Mouse (Mus musculus): ENCODE data around the gene Cx3cr1. TPM values are rescaled to one million over a fixed set of nuclear protein-coding genes. Genes with fewer than 3 reads are reported as not detected.

Cx3cr1 gene
- polyA plus RNA-seq, 1 experiment from 2014 or later, result 7.6 TPM

- DNase-seq (ENCODE audit: low spot score) (no peak), ATAC-seq (replicated peaks; ENCODE audit: low FRiP score, low TSS enrichment, low read depth) (no peak)
- Histone ChIP-seq H3K36me3 (ENCODE audit: control insufficient read depth, insufficient read depth, low read length) (peaks cover 94% of the 10 kb centered on the region), H3K27me3 (replicated peaks; ENCODE audit: control insufficient read depth, insufficient read depth, low read length) (no peaks in the 10 kb centered on the region), H3K4me1 (replicated peaks; ENCODE audit: control insufficient read depth, insufficient read depth, low read length) (no peaks in the 10 kb centered on the region), H3K9me3 (ENCODE audit: control insufficient read depth, low read length) (no peaks in the 10 kb centered on the region), H3K4me2 (ENCODE audit: low read length) (no peak overlapping the region), H3K9ac (ENCODE audit: low read length) (no peak overlapping the region), H3K4me3 (ENCODE audit: low read depth, low read length) (no peak overlapping the region), H3K27ac (ENCODE audit: low read depth) (no peak overlapping the region)
- WGBS, result 74% methylated on average over 13 of the region's 13 CpGs
Measured at GRCm38 (mm10) chr9:119913087-119913838, 156.4 kb downstream of the Cx3cr1 start.

- ATAC-seq (replicated peaks; ENCODE audit: low FRiP score, low TSS enrichment, low read depth) (no peak), DNase-seq (ENCODE audit: low spot score) (no peak)
- Histone ChIP-seq H3K4me2 (ENCODE audit: low read length) (no peak overlapping the region), H3K9me3 (ENCODE audit: control insufficient read depth, low read length) (no peaks in the 10 kb centered on the region), H3K36me3 (ENCODE audit: control insufficient read depth, insufficient read depth, low read length) (peaks cover 97% of the 10 kb centered on the region), H3K27ac (ENCODE audit: low read depth) (no peak overlapping the region), H3K9ac (ENCODE audit: low read length) (no peak overlapping the region), H3K4me3 (ENCODE audit: low read depth, low read length) (no peak overlapping the region), H3K4me1 (replicated peaks; ENCODE audit: control insufficient read depth, insufficient read depth, low read length) (no peaks in the 10 kb centered on the region), H3K27me3 (replicated peaks; ENCODE audit: control insufficient read depth, insufficient read depth, low read length) (no peaks in the 10 kb centered on the region)
- WGBS, result 96% methylated on average over 3 of the region's 3 CpGs
Measured at GRCm38 (mm10) chr9:119909931-119910330, 159.7 kb downstream of the Cx3cr1 start.

GRCm38 (mm10) chr9:119908708-119909107, 161.0 kb downstream of the Cx3cr1 start:
- no peak overlapping the region for H3K9ac ChIP-seq (ENCODE audit: low read length)
- ATAC-seq (replicated peaks; ENCODE audit: low FRiP score, low TSS enrichment, low read depth), result no peak
- no peaks in the 10 kb centered on the region for H3K9me3 ChIP-seq (ENCODE audit: control insufficient read depth, low read length)
- H3K27ac ChIP-seq (ENCODE audit: low read depth), result no peak overlapping the region
- peaks cover 97% of the 10 kb centered on the region for H3K36me3 ChIP-seq (ENCODE audit: control insufficient read depth, insufficient read depth, low read length)
- no peak for DNase-seq (ENCODE audit: low spot score)
- H3K4me2 ChIP-seq (ENCODE audit: low read length), result no peak overlapping the region
- no peak overlapping the region for H3K4me3 ChIP-seq (ENCODE audit: low read depth, low read length)
- no peaks in the 10 kb centered on the region for H3K27me3 ChIP-seq (replicated peaks; ENCODE audit: control insufficient read depth, insufficient read depth, low read length)
- H3K4me1 ChIP-seq (replicated peaks; ENCODE audit: control insufficient read depth, insufficient read depth, low read length), result no peaks in the 10 kb centered on the region
- 90% methylated on average over 3 of the region's 3 CpGs for WGBS

GRCm38 (mm10) chr9:119902410-119903151, 167.1 kb downstream of the Cx3cr1 start:
- Histone ChIP-seq H3K9me3 (ENCODE audit: control insufficient read depth, low read length) (no peaks in the 10 kb centered on the region), H3K4me2 (ENCODE audit: low read length) (no peak overlapping the region), H3K9ac (ENCODE audit: low read length) (no peak overlapping the region), H3K4me3 (ENCODE audit: low read depth, low read length) (no peak overlapping the region), H3K4me1 (replicated peaks; ENCODE audit: control insufficient read depth, insufficient read depth, low read length) (no peaks in the 10 kb centered on the region), H3K27me3 (replicated peaks; ENCODE audit: control insufficient read depth, insufficient read depth, low read length) (no peaks in the 10 kb centered on the region), H3K36me3 (ENCODE audit: control insufficient read depth, insufficient read depth, low read length) (peaks cover 38% of the 10 kb centered on the region), H3K27ac (ENCODE audit: low read depth) (no peak overlapping the region)
- DNase-seq (ENCODE audit: low spot score), result no peak
- WGBS, result 88% methylated on average over 12 of the region's 12 CpGs
- no peak for ATAC-seq (replicated peaks; ENCODE audit: low FRiP score, low TSS enrichment, low read depth)

GRCm38 (mm10) chr9:119899446-119899845, 170.2 kb downstream of the Cx3cr1 start:
- H3K4me1 ChIP-seq (replicated peaks; ENCODE audit: control insufficient read depth, insufficient read depth, low read length), result peaks cover 11% of the 10 kb centered on the region
- 75% methylated on average over 2 of the region's 2 CpGs for WGBS

GRCm38 (mm10) chr9:119895040-119895721, 174.5 kb downstream of the Cx3cr1 start:
- peak; percentile 54 for DNase-seq (ENCODE audit: low spot score)
- Histone ChIP-seq H3K27ac (ENCODE audit: low read depth) (peak overlapping the region; percentile 77), H3K27me3 (replicated peaks; ENCODE audit: control insufficient read depth, insufficient read depth, low read length) (no peaks in the 10 kb centered on the region), H3K4me1 (replicated peaks; ENCODE audit: control insufficient read depth, insufficient read depth, low read length) (peaks cover 11% of the 10 kb centered on the region), H3K4me2 (ENCODE audit: low read length) (peak overlapping the region; percentile 95), H3K36me3 (ENCODE audit: control insufficient read depth, insufficient read depth, low read length) (no peaks in the 10 kb centered on the region), H3K4me3 (ENCODE audit: low read depth, low read length) (peak overlapping the region; percentile 85), H3K9ac (ENCODE audit: low read length) (peak overlapping the region; percentile 80), H3K9me3 (ENCODE audit: control insufficient read depth, low read length) (no peaks in the 10 kb centered on the region)
- ATAC-seq (replicated peaks; ENCODE audit: low FRiP score, low TSS enrichment, low read depth), result peak; percentile 81
- 1% methylated on average over 38 of the region's 71 CpGs for WGBS

More at GRCm38 (mm10) chr9:119899446-119899845, 170.2 kb downstream of the Cx3cr1 start:
- DNase-seq (ENCODE audit: low spot score) (no peak), ATAC-seq (replicated peaks; ENCODE audit: low FRiP score, low TSS enrichment, low read depth) (no peak)
- Histone ChIP-seq H3K9me3 (ENCODE audit: control insufficient read depth, low read length) (no peaks in the 10 kb centered on the region), H3K4me3 (ENCODE audit: low read depth, low read length) (no peak overlapping the region), H3K27me3 (replicated peaks; ENCODE audit: control insufficient read depth, insufficient read depth, low read length) (no peaks in the 10 kb centered on the region), H3K4me2 (ENCODE audit: low read length) (no peak overlapping the region), H3K9ac (ENCODE audit: low read length) (no peak overlapping the region), H3K27ac (ENCODE audit: low read depth) (no peak overlapping the region), H3K36me3 (ENCODE audit: control insufficient read depth, insufficient read depth, low read length) (peaks cover 8% of the 10 kb centered on the region)

- DNase-seq (ENCODE audit: low spot score), result peak; percentile 97
- no peaks in the 10 kb centered on the region for H3K36me3 ChIP-seq (ENCODE audit: control insufficient read depth, insufficient read depth, low read length)
- no peaks in the 10 kb centered on the region for H3K9me3 ChIP-seq (ENCODE audit: control insufficient read depth, low read length)
- H3K27ac ChIP-seq (ENCODE audit: low read depth), result peak within 1 kb of the TSS; percentile 77
- H3K27me3 ChIP-seq (replicated peaks; ENCODE audit: control insufficient read depth, insufficient read depth, low read length), result no peaks in the 10 kb centered on the region
- H3K9ac ChIP-seq (ENCODE audit: low read length), result peak within 1 kb of the TSS; percentile 80
- WGBS, result 3% methylated on average over 34 of the region's 34 CpGs
- H3K4me2 ChIP-seq (ENCODE audit: low read length), result peak within 1 kb of the TSS; percentile 95
- peak; percentile 98 for ATAC-seq (replicated peaks; ENCODE audit: low FRiP score, low TSS enrichment, low read depth)
- peak within 1 kb of the TSS; percentile 85 for H3K4me3 ChIP-seq (ENCODE audit: low read depth, low read length)
- H3K4me1 ChIP-seq (replicated peaks; ENCODE audit: control insufficient read depth, insufficient read depth, low read length), result peaks cover 11% of the 10 kb centered on the region
Measured at GRCm38 (mm10) chr9:119894339-119895009, 175.2 kb downstream of the Cx3cr1 start, which contains the start of gene Wdr48. Gene Wdr48, plus strand, starts transcription at chr9:119894878.

- no peaks in the 10 kb centered on the region for H3K27me3 ChIP-seq (replicated peaks; ENCODE audit: control insufficient read depth, insufficient read depth, low read length)
- H3K9me3 ChIP-seq (ENCODE audit: control insufficient read depth, low read length), result no peaks in the 10 kb centered on the region
- H3K27ac ChIP-seq (ENCODE audit: low read depth), result 0 out of 2 replicates have a peak overlapping the region, but pooled peaks have one; percentile 77
- WGBS, result 86% methylated on average over 5 of the region's 5 CpGs
- no peak overlapping the region; the same call in 1 of the 2 replicates for H3K9ac ChIP-seq (ENCODE audit: low read length)
- H3K36me3 ChIP-seq (ENCODE audit: control insufficient read depth, insufficient read depth, low read length), result no peaks in the 10 kb centered on the region
- H3K4me3 ChIP-seq (ENCODE audit: low read depth, low read length), result 0 out of 2 replicates have a peak overlapping the region, but pooled peaks have one; percentile 85
- ATAC-seq (replicated peaks; ENCODE audit: low FRiP score, low TSS enrichment, low read depth) (no peak), DNase-seq (ENCODE audit: low spot score) (no peak)
- H3K4me2 ChIP-seq (ENCODE audit: low read length), result peak overlapping the region; percentile 95
- peaks cover 11% of the 10 kb centered on the region for H3K4me1 ChIP-seq (replicated peaks; ENCODE audit: control insufficient read depth, insufficient read depth, low read length)
Measured at GRCm38 (mm10) chr9:119893881-119894280, 175.8 kb downstream of the Cx3cr1 start.

All from intestine, embryonic 14.5 days (tissue).